In the genomic region with DNA sequence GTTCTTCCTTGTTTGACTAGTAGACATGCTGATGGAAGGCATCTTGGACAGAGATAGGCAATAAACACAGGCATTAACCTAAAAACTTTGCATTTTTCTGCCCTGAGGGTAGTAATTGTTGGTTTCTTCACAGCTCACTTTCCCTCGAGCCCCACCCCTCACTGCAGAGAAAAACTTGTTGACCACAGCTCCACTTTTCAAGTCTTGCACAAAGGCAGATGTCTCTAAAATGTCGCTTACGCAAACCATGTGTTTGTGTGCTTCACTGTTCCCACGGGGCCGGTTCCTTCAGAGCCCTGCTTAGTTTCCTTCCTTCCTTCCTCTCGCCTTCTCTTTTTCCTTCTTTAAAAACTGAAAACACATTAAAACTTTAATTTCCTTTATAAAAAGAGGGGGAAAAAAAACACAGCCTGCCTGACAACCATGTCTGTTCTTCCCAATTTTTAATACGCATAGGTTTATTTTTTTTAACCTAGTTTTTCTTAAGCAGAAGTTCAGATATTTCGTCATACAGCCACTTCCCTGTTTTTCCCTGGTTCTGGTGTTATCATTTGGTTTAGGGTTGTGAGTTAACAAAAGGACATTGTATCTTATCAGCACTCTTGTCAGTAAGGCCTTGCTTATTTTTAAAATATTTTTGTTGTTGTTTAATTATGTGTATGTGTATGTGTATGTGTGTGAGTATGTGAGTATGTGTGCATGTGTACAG, we compare ENCODE assay signal across 8 mouse cellular contexts.
DNase-seq lines count a peak whose midpoint lies in the region; ATAC-seq and TF ChIP-seq lines count a peak whose summit lies in the region.

No protein-coding gene starts in this region.

- peak; percentile 29 for DNase-seq in urinary bladder, postnatal 14 days (ENCODE audit: low spot score)
- no peak for DNase-seq in urinary bladder, adult 2 months (ENCODE audit: low spot score)
- peak; percentile 11 for DNase-seq in forelimb bud, embryonic 11.5 days (ENCODE audit: low read depth, low spot score)
- DNase-seq in kidney, postnatal 25 days, result peak; percentile 17 to 58
- no peak for DNase-seq in ovary, postnatal 10 days (ENCODE audit: low spot score)
- DNase-seq in c-Kit-positive CD71-positive TER-119-positive erythroid progenitor cells, embryonic 14.5 days (ENCODE audit: low spot score), result no peak
- DNase-seq in left cerebral cortex, adult 2 months (ENCODE audit: extremely low spot score in 1 of 2, low spot score in 2 of 2), result no peak

- intact Hi-C loops in left cerebral cortex, adult 2 months (cut with DNase I), result no loop called here

- H3K4me3 ChIP-seq in left cerebral cortex, adult 2 months, result no peak overlapping the region

- no peak for TF ChIP-seq CTCF in left cerebral cortex, adult 2 months (IDR thresholded peaks at IDR 0.05)

- ATAC-seq in megakaryocyte, adult 5-6 weeks (ENCODE audit: poor library complexity, severe bottlenecking), result peak; percentile 91

- H3K27ac ChIP-seq in left cerebral cortex, adult 2 months, result no peak overlapping the region; the same call in 1 of the 2 replicates

Comparison
In these comparisons a context has a peak if more than half of its experiments do, and no peak if none do; other contexts are left out.
1. DNase-seq: peak in urinary bladder, postnatal 14 days (single experiment), forelimb bud, embryonic 11.5 days (single experiment) and kidney, postnatal 25 days (2 of 2); none in urinary bladder, adult 2 months (single experiment), ovary, postnatal 10 days (single experiment), c-Kit-positive CD71-positive TER-119-positive erythroid progenitor cells, embryonic 14.5 days (single experiment) and left cerebral cortex, adult 2 months (0 of 2).